Mouse (Mus musculus) 3T3-L1 (cell line): ENCODE data around the gene Mkln1.

Experiments used
- DNase-seq: peaks from one replicate; pipeline ENCODE4 v3.0.0-alpha.2; 2015; ENCODE audit warnings: low read depth, low spot score

The Mkln1 gene

GRCm38 (mm10) chr6:31513726-31514125, 115.2 kb downstream of the Mkln1 start:
- peak; percentile 49 for DNase-seq

DNA sequence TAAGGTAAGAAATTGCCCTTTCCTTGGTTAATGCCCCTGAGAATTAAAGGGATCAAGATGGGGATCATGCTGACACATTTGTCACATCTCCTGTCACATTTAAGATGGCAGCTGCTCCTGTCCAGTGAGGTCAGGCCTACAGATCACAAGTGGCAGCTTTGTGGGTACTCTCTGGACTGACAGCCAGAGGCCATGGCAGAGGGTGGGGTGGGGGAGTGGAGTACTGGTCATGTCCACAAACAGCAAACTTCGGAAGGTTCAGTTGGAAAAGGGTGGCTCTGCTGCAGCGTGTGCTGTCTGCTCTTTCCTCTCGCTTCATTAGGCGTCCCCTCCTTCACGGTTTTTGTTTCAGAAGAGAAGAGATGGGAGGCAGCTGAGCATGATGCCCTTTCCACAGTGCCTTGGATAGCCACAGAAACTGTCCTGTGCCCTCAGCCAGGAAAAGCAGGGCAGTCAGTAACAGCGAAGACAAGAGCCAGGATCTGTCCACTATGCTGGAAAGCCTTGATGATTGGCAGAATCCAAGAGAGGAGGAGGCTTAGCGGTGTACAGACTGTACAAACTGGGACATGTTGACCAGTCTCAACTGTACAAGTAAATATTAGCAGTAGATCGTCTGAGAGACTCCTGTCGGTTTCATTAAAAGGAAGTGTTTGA, 119.3 kb downstream of the Mkln1 start:
- DNase-seq: no peak

GRCm38 (mm10) chr6:31518338-31518698, 119.8 kb downstream of the Mkln1 start:
- peak; percentile 97 for DNase-seq

GRCm38 (mm10) chr6:31519001-31519471, 120.5 kb downstream of the Mkln1 start:
- peak; percentile 68 for DNase-seq

- no peak for DNase-seq
Observed at GRCm38 (mm10) chr6:31520486-31521215, 122.1 kb downstream of the Mkln1 start.

DNA sequence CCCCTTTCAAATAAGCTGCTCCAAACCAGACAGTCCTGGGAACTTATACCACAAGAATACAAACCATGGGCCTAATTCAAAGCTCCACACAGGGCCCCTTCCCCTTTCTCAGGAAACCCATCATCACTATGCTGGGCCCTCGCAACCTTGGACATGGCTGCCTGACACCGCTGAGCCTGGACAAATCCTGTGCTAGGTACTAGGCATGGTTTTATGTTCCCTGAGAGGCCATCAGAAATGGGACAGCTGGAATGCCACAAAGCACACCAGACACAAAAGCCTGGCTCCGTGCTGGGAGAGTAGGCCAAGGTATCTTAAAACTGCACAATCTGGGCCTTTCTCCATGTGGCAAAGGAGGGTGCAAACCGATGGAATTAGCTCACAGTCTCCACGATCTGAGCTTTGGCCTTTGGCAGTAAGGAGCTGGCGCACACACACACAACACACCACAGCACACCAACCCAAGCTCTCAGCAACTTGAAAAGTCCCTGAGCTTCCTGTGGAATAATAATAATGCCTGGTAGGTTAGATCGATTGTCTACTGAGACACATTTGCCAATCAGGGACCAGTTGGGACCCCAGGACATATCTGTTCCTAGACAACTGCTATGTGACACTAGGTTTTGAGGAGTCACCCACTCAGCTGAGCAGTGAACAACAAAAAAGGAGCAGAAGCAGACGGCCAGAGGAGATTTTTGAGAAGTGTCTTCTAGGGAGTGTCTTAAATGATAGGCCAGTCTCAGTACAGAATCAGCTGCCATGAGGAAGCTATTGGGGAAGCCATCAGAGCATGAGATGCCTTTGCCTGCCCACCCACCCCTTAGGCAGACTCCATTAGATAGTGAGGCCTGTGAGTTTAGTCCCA, 123.2 kb downstream of the Mkln1 start:
- DNase-seq: no peak

GRCm38 (mm10) chr6:31522478-31522877, 123.9 kb downstream of the Mkln1 start:
- no peak for DNase-seq

DNA sequence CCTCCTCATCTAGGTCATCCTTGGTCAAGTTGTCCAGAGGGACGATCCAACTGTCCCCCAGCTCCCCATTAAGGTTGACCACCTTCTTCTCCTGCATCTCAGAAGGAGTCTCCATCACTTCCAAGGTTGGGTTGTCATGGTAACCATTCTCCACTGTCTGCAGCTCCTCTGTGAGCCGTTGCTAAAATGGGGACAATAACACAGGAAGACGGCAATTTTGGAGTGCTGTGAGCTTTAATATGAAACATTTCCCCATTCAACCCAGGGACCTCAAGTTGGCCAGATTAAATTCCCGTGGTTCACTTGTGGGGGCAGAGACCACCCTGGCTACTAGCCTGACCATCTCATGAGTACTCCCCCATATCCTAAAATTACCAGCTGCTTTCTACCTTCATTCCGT, 124.5 kb downstream of the Mkln1 start:
- DNase-seq: no peak

- no peak for DNase-seq
Observed at GRCm38 (mm10) chr6:31523657-31524056, 125.1 kb downstream of the Mkln1 start.

GRCm38 (mm10) chr6:31524121-31524520, 125.6 kb downstream of the Mkln1 start:
- no peak for DNase-seq

DNA sequence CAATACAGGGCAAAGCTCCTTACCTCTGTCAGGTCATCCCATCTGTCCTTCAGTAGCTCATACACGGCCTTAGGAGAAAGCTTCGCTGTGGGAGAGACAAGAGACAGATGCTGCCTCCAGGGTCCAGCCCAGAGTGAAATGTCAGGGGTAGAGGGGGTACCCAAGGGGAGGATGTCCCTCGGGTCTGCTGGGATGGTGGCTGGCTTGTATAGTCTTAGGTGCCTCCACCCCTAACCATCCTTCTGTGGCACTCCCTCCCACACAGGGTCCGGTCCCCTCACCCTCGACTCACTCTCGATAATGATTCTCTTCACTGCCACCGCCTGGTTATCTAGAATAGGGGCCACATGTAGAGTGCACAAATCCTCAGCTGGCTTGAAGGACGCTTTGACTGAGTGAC, 126.1 kb downstream of the Mkln1 start:
- no peak for DNase-seq

- DNase-seq: peak; percentile 85
Observed at GRCm38 (mm10) chr6:31525231-31525900, 126.8 kb downstream of the Mkln1 start.

DNA sequence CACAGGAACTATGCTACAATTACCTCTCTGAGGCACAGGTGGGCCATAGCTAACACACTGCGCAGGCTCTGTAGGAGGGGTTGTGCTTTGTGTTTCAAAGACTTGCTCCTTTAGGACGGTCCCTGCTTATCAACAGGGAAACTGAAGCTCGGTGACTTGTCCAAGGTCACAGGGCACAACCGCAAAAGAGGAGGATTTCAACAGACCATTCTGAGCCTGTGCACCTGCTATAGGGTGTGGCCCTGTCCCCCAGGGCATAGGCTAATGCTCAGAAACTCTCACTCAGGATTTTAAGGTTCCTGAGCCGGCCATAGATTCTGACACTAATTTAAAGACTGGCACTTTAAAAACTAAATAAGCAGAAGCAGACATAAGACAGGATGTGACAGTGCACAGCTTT, 128.4 kb downstream of the Mkln1 start:
- DNase-seq: no peak

DNA sequence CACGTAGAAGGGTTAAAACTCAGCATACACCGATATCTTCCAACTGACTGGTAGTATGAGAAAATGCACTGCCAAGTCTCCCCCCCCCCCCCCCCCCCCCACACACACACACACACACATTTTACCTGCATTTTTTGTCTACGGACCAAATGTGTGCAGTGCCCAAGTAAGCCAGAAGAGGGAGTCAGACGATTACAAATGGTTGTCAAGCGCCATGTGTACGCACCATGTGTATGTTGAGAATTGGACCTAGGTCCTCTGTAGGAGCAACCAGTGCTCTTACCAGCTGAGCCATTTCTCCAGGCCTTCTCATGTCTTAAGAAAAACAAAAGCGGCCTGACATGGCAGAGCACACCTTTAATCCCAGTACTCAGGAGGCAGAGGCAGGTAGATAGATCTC, 129.4 kb downstream of the Mkln1 start:
- DNase-seq: peak; percentile 61

GRCm38 (mm10) chr6:31528339-31528738, 129.8 kb downstream of the Mkln1 start:
- DNase-seq: no peak

GRCm38 (mm10) chr6:31531880-31532279, 133.3 kb downstream of the Mkln1 start:
- peak; percentile 56 for DNase-seq

DNA sequence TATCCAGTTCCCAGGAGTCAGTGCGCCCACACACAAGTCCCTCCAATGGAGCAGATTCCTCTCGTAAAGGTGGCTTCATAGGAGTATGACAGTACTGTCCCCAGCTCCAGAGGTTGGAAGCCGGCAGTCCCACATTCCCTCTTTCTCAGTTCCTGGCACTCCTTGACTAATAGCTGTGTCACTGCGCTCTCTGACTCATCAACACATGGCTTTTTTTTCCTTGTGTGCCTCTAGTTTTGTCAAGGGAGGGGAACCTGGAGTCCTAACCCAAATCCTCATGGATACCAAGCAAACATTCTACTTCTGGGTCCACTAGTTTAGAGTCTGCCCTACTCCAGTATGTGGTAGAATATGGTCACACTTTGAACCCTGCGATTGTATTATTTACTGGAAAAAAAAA, 136.2 kb downstream of the Mkln1 start:
- peak; percentile 59 for DNase-seq

- no peak for DNase-seq
Observed at GRCm38 (mm10) chr6:31537193-31537592, 138.7 kb downstream of the Mkln1 start.

DNA sequence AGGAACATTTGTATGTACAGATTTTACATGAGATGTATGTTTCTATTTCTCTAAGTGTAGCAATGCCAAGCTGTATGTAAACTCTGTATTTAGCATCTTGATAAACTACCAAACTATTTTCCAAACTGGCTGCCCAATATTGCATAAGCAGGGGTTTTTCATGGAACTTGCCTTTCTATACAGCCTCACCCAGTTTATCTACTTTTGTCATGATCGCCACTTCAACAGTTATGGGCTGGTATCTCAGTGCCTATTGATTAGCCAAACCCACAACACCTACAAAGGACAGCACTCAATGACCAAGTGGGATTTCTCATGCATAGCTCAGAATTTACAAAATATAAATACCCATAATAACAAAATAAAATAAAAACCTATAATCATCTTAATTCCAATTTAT, 139.6 kb downstream of the Mkln1 start:
- DNase-seq: no peak

GRCm38 (mm10) chr6:31540018-31540417, 141.5 kb downstream of the Mkln1 start:
- DNase-seq: no peak

DNA sequence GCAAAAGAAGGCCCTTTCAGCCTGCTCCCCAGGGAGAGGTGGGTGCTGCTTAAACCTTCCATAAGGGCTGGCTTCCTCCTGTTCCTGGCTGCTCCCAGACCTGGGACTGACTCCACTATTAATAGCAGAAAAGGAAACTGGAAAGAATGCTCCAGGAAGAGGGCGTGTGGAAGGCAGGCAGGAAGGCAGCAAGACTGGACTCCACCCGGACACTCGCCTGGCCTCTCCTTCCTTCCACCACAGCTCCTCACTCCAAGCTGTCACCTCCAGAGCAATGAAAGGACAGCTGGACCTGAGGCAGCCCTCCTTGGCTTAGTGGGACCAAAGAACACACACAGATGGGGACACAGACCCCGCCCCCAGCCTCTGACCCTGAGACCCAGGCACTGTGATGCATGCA, 145.8 kb downstream of the Mkln1 start:
- DNase-seq: no peak
